Mouse (Mus musculus) lung, adult 2 months (tissue): ENCODE measurements around the gene Gm5426.

Source experiments
- CTCF ChIP-seq: fragments of 200-500 bp; IDR thresholded peaks from 2 replicates; pipeline ENCODE4 v1.5.1; 2011; ENCODE audit warnings: mild to moderate bottlenecking, low read length, control low read depth; ENCODE audit not compliant: insufficient read depth
- POLR2A ChIP-seq: fragments of 200-500 bp; IDR thresholded peaks from 2 replicates; pipeline ENCODE4 v1.6.1; 2011; ENCODE audit warnings: low read depth, mild to moderate bottlenecking, control low read depth, low read length, borderline replicate concordance; ENCODE audit errors: extremely low read depth

DNA sequence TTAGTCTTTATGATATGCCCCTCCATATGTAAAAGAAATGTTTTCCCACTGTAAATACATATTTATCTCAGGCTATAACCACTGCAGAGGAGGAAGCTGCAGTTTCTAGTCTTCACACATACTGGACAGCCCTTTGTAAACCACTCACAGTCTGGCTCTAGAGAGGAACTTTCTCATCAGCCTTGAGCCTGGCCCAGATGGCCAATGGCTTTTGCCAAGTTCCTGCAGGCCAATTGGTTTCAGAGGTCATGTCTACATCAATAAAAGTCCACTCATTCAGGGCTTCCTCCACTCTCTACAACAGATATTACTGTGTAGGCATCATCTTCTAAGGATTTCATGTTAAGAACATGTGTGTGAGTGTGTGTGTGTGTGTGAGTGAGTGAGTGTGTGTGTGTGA, 35.1 kb downstream of the Gm5426 start:
- TF ChIP-seq CTCF (no peak), POLR2A (no peak)
